Mouse (Mus musculus): ENCODE measurements at regions not wholly inside any gene's neighbourhood (a gene's known extent, or its start where the extent isn't known, plus 50 kb on each side); places are given as distances from the start of the nearest gene placed in this dataset.
"Not testable (repeated sequence)": the region's sequence is repeated elsewhere in the genome, so short reads cannot be mapped to it uniquely, and the experiment has no call there.

DNA sequence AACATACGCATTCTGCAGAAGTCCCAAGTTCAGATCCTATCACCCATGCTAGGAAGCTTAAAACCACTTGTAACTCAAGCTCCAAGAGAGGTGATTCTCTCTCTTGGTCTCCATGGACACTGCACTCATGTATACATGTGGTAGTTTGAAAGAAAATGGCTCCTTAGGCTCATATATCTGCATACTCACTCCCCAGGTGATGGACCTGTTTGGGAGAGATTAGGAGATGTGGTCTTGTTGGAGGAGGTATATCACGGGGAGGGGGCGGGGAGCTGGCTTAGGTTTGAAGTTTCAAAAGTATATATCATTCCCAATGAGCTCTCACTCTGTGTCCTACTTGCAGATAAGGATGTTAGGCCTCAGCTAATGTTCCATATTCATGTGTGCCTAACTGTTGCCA is 103.9 kb upstream of the Tbl1x start:
- Histone ChIP-seq H3K36me3 (replicated peaks; ENCODE audit: low read length) (no peaks in the 10 kb centered on the region), H3K4me1 (peaks cover 4% of the 10 kb centered on the region; the same call in 1 of the 2 replicates), H3K27me3 (replicated peaks) (peaks cover 3% of the 10 kb centered on the region), H3K9me3 (no peaks in the 10 kb centered on the region), H3K4me3 (replicated peaks) (no peak overlapping the region)
- TF ChIP-seq GATA1 (IDR thresholded peaks at IDR 0.05; ENCODE audit: borderline replicate concordance, low read length) (no peak), FLI1 (IDR thresholded peaks at IDR 0.05; ENCODE audit: low read length) (no peak)

DNA sequence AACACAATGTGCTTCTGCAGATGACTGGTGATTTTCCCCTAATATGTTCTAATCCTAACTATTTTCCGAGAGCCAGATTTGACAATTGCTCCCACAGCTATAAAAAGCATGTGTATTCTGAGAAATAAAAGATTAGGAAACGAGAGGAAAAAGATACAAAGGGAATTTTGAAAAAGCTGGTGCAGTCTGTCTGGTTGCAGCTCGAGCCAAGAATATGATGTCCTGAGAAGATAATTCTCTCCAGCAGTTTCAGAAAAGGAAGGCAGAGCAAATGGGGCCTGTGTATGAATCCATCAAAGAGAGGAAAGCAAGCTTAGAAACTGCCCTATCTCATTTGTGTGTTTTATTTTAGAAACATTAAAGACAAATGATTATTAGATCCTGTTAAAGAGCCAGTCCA is 102.9 kb upstream of the Tbl1x start:
- no peaks in the 10 kb centered on the region for H3K9me3 ChIP-seq
- H3K27me3 ChIP-seq (replicated peaks): peaks cover 3% of the 10 kb centered on the region
- no peak overlapping the region for H3K4me3 ChIP-seq (replicated peaks)
- H3K4me1 ChIP-seq: peaks cover 13% of the 10 kb centered on the region
- TF ChIP-seq GATA1 (IDR thresholded peaks at IDR 0.05; ENCODE audit: borderline replicate concordance, low read length): no peak
- no peak for TF ChIP-seq FLI1 (IDR thresholded peaks at IDR 0.05; ENCODE audit: low read length)
- no peaks in the 10 kb centered on the region for H3K36me3 ChIP-seq (replicated peaks; ENCODE audit: low read length)

DNA sequence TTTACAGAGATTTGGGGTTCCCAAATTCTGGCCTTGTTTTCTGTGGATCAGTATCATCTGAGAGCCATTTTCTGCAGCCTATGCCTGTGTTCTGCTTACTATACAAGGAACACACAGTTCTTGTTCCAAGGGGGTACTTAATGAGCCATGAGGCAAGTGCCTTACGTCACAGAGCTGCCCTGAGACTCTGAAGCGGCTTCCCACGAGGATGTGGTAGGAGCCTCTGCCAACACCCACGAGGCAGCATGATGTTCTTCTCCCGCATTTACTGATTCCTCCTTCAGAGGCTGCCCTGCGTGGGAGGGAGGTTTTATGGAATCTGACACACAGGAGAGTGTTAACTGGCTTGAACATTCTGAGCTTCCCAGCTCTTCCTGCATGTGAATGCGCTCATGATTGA is 101.4 kb upstream of the Tbl1x start:
- TF ChIP-seq GATA1 (IDR thresholded peaks at IDR 0.05; ENCODE audit: borderline replicate concordance, low read length) (no peak), FLI1 (IDR thresholded peaks at IDR 0.05; ENCODE audit: low read length) (no peak)
- peaks cover 3% of the 10 kb centered on the region for H3K27me3 ChIP-seq (replicated peaks)
- H3K4me1 ChIP-seq: peaks cover 26% of the 10 kb centered on the region
- no peak overlapping the region for H3K4me3 ChIP-seq (replicated peaks)
- H3K9me3 ChIP-seq: no peaks in the 10 kb centered on the region
- no peaks in the 10 kb centered on the region for H3K36me3 ChIP-seq (replicated peaks; ENCODE audit: low read length)

DNA sequence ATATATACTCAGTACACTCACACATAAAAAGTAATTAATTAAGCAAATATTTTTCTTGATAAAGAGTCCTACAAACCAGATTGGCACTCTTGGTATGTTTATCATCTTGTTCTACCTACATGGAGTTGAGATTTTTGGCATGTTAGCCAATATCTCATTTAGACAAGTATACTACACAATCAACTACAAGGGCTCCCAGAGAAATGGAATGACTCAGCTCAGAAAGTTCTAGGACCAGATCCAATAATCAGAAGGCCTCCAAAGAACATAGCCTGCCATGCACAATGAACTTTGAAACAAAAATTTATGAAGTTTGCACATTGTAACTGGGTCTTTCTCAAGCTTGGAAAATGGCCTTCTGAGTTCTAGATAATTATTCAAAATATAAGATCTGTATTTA is 100.0 kb upstream of the Tbl1x start:
- Histone ChIP-seq H3K27me3 (replicated peaks) (peaks cover 3% of the 10 kb centered on the region), H3K4me3 (replicated peaks) (no peak overlapping the region), H3K36me3 (replicated peaks; ENCODE audit: low read length) (no peaks in the 10 kb centered on the region), H3K9me3 (no peaks in the 10 kb centered on the region), H3K4me1 (peaks cover 31% of the 10 kb centered on the region)
- TF ChIP-seq GATA1 (IDR thresholded peaks at IDR 0.05; ENCODE audit: borderline replicate concordance, low read length) (no peak), FLI1 (IDR thresholded peaks at IDR 0.05; ENCODE audit: low read length) (no peak)

DNA sequence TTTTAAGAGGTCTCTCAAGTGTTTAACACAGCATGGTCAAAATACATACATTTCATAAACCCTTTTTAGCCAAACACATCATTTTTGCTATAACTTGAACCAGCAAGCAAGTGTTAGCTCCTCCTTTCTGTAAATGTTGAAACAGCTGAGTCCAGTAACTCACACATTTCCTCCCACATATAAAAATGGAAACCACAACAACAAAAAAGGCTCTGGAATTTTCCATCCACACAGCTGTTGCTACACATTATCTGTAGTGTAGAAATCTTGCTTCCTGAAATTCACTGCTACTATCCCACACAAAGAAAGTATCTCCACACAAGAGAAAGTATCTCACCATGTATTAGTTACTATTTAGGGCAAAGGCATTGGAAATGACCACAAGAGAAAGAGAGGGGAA is 96.7 kb upstream of the Tbl1x start:
- no peak for TF ChIP-seq GATA1 (IDR thresholded peaks at IDR 0.05; ENCODE audit: borderline replicate concordance, low read length)
- no peak for TF ChIP-seq FLI1 (IDR thresholded peaks at IDR 0.05; ENCODE audit: low read length)
- H3K4me3 ChIP-seq (replicated peaks): no peak overlapping the region
- no peaks in the 10 kb centered on the region for H3K36me3 ChIP-seq (replicated peaks; ENCODE audit: low read length)
- no peaks in the 10 kb centered on the region for H3K9me3 ChIP-seq
- peaks cover 31% of the 10 kb centered on the region for H3K4me1 ChIP-seq
- H3K27me3 ChIP-seq (replicated peaks): peaks cover 3% of the 10 kb centered on the region

DNA sequence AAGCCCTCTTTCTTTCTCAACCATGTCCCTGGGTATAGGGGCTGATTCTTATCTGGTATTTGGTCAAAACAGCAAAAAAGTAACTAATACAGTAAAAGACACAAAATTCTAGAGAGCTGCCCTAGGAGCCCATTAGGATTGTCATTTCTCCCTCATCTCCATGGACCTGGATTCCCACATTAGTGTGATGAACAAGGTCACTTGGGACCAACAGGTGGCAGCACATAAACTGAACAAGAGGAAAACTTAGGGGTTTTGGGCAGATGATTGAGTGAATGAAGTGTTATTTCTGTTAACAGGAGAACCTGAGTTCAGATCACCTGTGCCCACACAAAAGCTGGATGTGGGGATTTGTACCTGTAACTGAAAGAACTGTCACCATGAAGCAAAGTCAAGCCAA is 93.0 kb upstream of the Tbl1x start:
- Histone ChIP-seq H3K9me3 (no peaks in the 10 kb centered on the region), H3K4me1 (peaks cover 19% of the 10 kb centered on the region), H3K4me3 (replicated peaks) (no peak overlapping the region), H3K27me3 (replicated peaks) (no peaks in the 10 kb centered on the region), H3K36me3 (replicated peaks; ENCODE audit: low read length) (no peaks in the 10 kb centered on the region)
- TF ChIP-seq FLI1 (IDR thresholded peaks at IDR 0.05; ENCODE audit: low read length): no peak
- no peak for TF ChIP-seq GATA1 (IDR thresholded peaks at IDR 0.05; ENCODE audit: borderline replicate concordance, low read length)

DNA sequence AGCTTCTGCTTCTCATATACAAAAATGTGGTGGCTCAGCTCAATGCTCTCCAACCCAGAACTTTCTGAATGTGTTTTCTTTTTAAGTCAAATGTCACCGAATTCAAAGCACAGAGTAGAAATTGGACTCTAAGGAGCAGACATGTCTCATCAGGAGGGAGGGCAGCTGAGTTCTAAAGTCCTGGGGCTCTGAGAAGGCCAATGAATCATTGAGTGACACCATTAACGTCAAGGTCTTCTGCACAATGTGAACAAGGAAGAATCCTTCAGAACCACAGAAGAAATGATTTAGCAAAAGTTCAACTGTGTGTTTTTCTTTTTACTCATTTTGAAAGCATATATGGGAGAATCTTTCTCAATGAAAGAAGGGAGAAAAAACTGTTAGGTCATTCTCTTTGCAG is 88.6 kb upstream of the Tbl1x start:
- H3K27me3 ChIP-seq (replicated peaks): peaks cover 4% of the 10 kb centered on the region
- no peak for TF ChIP-seq GATA1 (IDR thresholded peaks at IDR 0.05; ENCODE audit: borderline replicate concordance, low read length)
- TF ChIP-seq FLI1 (IDR thresholded peaks at IDR 0.05; ENCODE audit: low read length): no peak
- no peak overlapping the region for H3K4me3 ChIP-seq (replicated peaks)
- H3K4me1 ChIP-seq: no peaks in the 10 kb centered on the region
- H3K36me3 ChIP-seq (replicated peaks; ENCODE audit: low read length): no peaks in the 10 kb centered on the region
- H3K9me3 ChIP-seq: peaks cover 4% of the 10 kb centered on the region; the same call in 1 of the 2 replicates

DNA sequence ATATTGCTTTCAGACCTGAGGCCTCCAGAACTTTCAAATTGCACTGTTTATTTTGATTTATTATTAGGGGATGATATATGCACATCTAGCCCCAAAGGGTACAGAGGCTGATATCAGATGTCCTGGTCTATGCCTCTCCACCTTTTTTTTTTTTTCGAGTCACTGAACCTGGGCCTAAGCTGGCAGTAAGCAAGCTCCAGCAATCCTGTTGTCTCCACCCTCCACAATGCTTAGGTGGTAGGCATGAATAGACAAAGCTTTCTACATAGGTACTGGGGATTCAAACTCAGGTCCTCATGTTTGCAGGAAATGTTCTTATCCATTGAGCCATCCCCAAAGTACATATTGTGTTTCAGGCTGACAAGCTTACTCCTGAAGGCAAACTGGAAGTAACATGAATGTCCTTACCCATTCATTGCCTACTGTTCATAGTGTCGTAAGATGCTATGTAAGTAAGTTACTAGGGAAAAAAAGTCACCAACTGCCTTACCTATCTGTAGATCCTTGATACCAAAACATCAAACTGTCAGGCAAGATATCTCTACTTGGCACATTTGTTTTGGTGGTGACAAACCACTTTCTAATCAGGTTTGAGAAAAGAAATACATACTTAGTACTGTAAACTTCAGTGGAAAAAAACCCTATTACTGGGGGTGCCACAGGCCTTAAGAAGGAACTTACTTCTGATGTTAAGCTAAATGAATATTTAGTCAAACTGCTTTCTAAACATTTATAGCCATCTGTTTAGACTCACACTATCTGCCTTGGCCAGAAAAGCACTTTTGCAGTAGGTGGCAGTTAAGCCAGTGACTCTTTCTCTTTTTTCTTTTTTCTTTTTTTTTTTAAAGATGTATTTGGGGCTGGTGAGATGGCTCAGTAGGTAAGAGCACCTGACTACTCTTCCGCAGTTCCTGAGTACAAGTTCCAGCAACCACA is 85.8 kb upstream of the Tbl1x start:
- Histone ChIP-seq H3K36me3 (replicated peaks; ENCODE audit: low read length) (no peaks in the 10 kb centered on the region), H3K27me3 (replicated peaks) (peaks cover 9% of the 10 kb centered on the region), H3K9me3 (peaks cover 4% of the 10 kb centered on the region; the same call in 1 of the 2 replicates), H3K4me3 (replicated peaks) (no peak overlapping the region), H3K4me1 (no peaks in the 10 kb centered on the region)
- no peak for TF ChIP-seq GATA1 (IDR thresholded peaks at IDR 0.05; ENCODE audit: borderline replicate concordance, low read length)
- TF ChIP-seq FLI1 (IDR thresholded peaks at IDR 0.05; ENCODE audit: low read length): no peak

DNA sequence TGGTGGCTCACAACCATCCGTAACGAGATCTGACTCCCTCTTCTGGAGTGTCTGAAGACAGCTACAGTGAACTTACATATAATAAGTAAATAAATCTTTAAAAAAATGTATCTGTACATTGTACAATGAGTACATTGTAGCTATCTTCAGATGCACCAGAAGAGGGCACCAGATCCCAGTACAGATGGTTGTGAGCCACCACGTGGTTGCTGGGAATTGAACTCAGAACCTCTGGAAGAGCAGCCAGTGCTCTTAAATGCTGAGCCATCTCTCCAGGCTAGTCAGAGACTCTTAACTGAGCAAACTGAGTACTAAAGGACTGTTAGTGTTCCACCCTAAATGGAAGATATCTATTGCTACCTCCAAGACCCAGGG is 85.1 kb upstream of the Tbl1x start:
- not testable (repeated sequence) for H3K4me3 ChIP-seq (replicated peaks); H3K9me3 ChIP-seq; H3K4me1 ChIP-seq; H3K27me3 ChIP-seq (replicated peaks); H3K36me3 ChIP-seq (replicated peaks; ENCODE audit: low read length)

DNA sequence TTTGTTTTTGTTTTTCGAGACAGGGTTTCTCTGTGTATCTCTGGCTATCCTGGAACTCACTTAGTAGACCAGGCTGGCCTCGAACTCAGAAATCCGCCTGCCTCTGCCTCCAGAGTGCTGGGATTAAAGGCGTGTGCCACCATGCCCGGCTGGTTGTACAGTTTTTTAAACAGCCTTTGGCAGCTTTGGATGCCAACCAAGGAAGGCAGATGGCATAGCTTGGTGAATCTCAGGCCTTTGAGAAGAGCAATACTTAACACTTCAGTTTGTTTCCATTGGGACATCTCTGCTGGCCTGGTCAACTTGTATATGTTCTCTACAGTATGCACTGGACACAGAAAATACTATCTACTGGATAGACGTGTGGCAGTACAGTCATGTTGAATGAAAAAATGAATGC is 84.0 kb upstream of the Tbl1x start:
- H3K4me3 ChIP-seq (replicated peaks); H3K36me3 ChIP-seq (replicated peaks; ENCODE audit: low read length); H3K4me1 ChIP-seq; H3K9me3 ChIP-seq; H3K27me3 ChIP-seq (replicated peaks): not testable (repeated sequence)
